Mouse (Mus musculus): ENCODE data around the gene Hsd3b7. TPM values are rescaled to one million over a fixed set of nuclear protein-coding genes. Genes with fewer than 3 reads are reported as not detected.

Gene Hsd3b7
- polyA plus RNA-seq, 1 experiment from 2014 or later: 5.4 TPM

Other genes with a start within 250 kb of the Hsd3b7 start
- gene Tmem265, start 239.2 kb upstream of the Hsd3b7 start, polyA plus RNA-seq (2016; fragmentation: Nextera tagmentation; extraction: Ambion mirVana): 6.2 TPM in 2 replicates
- gene Phkg2, start 227.3 kb upstream of the Hsd3b7 start, polyA plus RNA-seq (2016; fragmentation: Nextera tagmentation; extraction: Ambion mirVana): 42.4 and 45.0 TPM in 2 replicates
- 12.2 and 12.8 TPM in 2 replicates for gene Ccdc189, start 212.0 kb upstream of the Hsd3b7 start, polyA plus RNA-seq (2016; fragmentation: Nextera tagmentation; extraction: Ambion mirVana)
- gene Rnf40, start 211.8 kb upstream of the Hsd3b7 start, polyA plus RNA-seq (2016; fragmentation: Nextera tagmentation; extraction: Ambion mirVana): 60.5 and 62.8 TPM in 2 replicates
- gene Zfp629, start 184.8 kb upstream of the Hsd3b7 start, polyA plus RNA-seq (2016; fragmentation: Nextera tagmentation; extraction: Ambion mirVana): 30.6 and 33.0 TPM in 2 replicates
- gene Bcl7c, start 91.7 kb upstream of the Hsd3b7 start, polyA plus RNA-seq (2016; fragmentation: Nextera tagmentation; extraction: Ambion mirVana): 44.5 and 50.4 TPM in 2 replicates
- gene Ctf1, start 87.9 kb upstream of the Hsd3b7 start, polyA plus RNA-seq (2016; fragmentation: Nextera tagmentation; extraction: Ambion mirVana): 5.9 and 6.0 TPM in 2 replicates
- 0.33 and 0.39 TPM in 2 replicates for gene Ctf2, start 68.4 kb upstream of the Hsd3b7 start, polyA plus RNA-seq (2016; fragmentation: Nextera tagmentation; extraction: Ambion mirVana)
- 7.6 and 8.2 TPM in 2 replicates for gene Fbxl19, start 56.1 kb upstream of the Hsd3b7 start, polyA plus RNA-seq (2016; fragmentation: Nextera tagmentation; extraction: Ambion mirVana)
- gene Orai3, start 30.8 kb upstream of the Hsd3b7 start, polyA plus RNA-seq (2016; fragmentation: Nextera tagmentation; extraction: Ambion mirVana): 8.4 and 9.8 TPM in 2 replicates
- gene Setd1a, start 23.9 kb upstream of the Hsd3b7 start, polyA plus RNA-seq (2016; fragmentation: Nextera tagmentation; extraction: Ambion mirVana): 16.0 and 17.1 TPM in 2 replicates
- gene Gm49388, start 15.0 kb upstream of the Hsd3b7 start, polyA plus RNA-seq (2016; fragmentation: Nextera tagmentation; extraction: Ambion mirVana): not detected in 2 replicates
- 23.7 and 24.6 TPM in 2 replicates for gene Stx4a, start 23.7 kb downstream of the Hsd3b7 start, polyA plus RNA-seq (2016; fragmentation: Nextera tagmentation; extraction: Ambion mirVana)
- 5.5 and 6.1 TPM in 2 replicates for gene Stx1b, start 23.9 kb downstream of the Hsd3b7 start, polyA plus RNA-seq (2016; fragmentation: Nextera tagmentation; extraction: Ambion mirVana)
- gene Zfp646, start 75.6 kb downstream of the Hsd3b7 start, polyA plus RNA-seq (2016; fragmentation: Nextera tagmentation; extraction: Ambion mirVana): 18.6 and 19.5 TPM in 2 replicates
- gene Zfp668, start 76.2 kb downstream of the Hsd3b7 start, polyA plus RNA-seq (2016; fragmentation: Nextera tagmentation; extraction: Ambion mirVana): 39.9 and 41.8 TPM in 2 replicates
- 0.32 and 0.49 TPM in 2 replicates for gene Prss53, start 90.4 kb downstream of the Hsd3b7 start, polyA plus RNA-seq (2016; fragmentation: Nextera tagmentation; extraction: Ambion mirVana)
- not detected in 2 replicates for gene Gm21974, start 94.8 kb downstream of the Hsd3b7 start, polyA plus RNA-seq (2016; fragmentation: Nextera tagmentation; extraction: Ambion mirVana)
- gene Vkorc1, start 95.0 kb downstream of the Hsd3b7 start, polyA plus RNA-seq (2016; fragmentation: Nextera tagmentation; extraction: Ambion mirVana): 32.2 and 41.4 TPM in 2 replicates
- gene Bckdk, start 103.5 kb downstream of the Hsd3b7 start, polyA plus RNA-seq (2016; fragmentation: Nextera tagmentation; extraction: Ambion mirVana): 130 and 140 TPM in 2 replicates
- gene Kat8, start 111.9 kb downstream of the Hsd3b7 start, polyA plus RNA-seq (2016; fragmentation: Nextera tagmentation; extraction: Ambion mirVana): 47.4 and 49.0 TPM in 2 replicates
- gene Prss8, start 129.5 kb downstream of the Hsd3b7 start, polyA plus RNA-seq (2016; fragmentation: Nextera tagmentation; extraction: Ambion mirVana): 5.0 and 5.9 TPM in 2 replicates
- gene Prss36, start 146.1 kb downstream of the Hsd3b7 start, polyA plus RNA-seq (2016; fragmentation: Nextera tagmentation; extraction: Ambion mirVana): 11.5 and 12.5 TPM in 2 replicates
- 362 and 407 TPM in 2 replicates for gene Fus, start 166.9 kb downstream of the Hsd3b7 start, polyA plus RNA-seq (2016; fragmentation: Nextera tagmentation; extraction: Ambion mirVana)
- 6.3 and 6.6 TPM in 2 replicates for gene Pycard, start 193.3 kb downstream of the Hsd3b7 start, polyA plus RNA-seq (2016; fragmentation: Nextera tagmentation; extraction: Ambion mirVana)
- gene Trim72, start 203.3 kb downstream of the Hsd3b7 start, polyA plus RNA-seq (2016; fragmentation: Nextera tagmentation; extraction: Ambion mirVana): not detected in 2 replicates